Mouse (Mus musculus): ENCODE data around the gene Nat8f4. TPM values are rescaled to one million over a fixed set of nuclear protein-coding genes. Genes with fewer than 3 reads are reported as not detected.
"Not testable (repeated sequence)": the region's sequence is repeated elsewhere in the genome, so short reads cannot be mapped to it uniquely, and the experiment has no call there.

Nat8f4 gene
- total RNA-seq, 2 experiments from 2014 or later, result 0.21 to 0.31 TPM

GRCm38 (mm10) chr6:85902303-85902702 lies 2.4 kb downstream of the Nat8f4 start:
- DNase-seq (ENCODE audit: low spot score), result no peak

DNA sequence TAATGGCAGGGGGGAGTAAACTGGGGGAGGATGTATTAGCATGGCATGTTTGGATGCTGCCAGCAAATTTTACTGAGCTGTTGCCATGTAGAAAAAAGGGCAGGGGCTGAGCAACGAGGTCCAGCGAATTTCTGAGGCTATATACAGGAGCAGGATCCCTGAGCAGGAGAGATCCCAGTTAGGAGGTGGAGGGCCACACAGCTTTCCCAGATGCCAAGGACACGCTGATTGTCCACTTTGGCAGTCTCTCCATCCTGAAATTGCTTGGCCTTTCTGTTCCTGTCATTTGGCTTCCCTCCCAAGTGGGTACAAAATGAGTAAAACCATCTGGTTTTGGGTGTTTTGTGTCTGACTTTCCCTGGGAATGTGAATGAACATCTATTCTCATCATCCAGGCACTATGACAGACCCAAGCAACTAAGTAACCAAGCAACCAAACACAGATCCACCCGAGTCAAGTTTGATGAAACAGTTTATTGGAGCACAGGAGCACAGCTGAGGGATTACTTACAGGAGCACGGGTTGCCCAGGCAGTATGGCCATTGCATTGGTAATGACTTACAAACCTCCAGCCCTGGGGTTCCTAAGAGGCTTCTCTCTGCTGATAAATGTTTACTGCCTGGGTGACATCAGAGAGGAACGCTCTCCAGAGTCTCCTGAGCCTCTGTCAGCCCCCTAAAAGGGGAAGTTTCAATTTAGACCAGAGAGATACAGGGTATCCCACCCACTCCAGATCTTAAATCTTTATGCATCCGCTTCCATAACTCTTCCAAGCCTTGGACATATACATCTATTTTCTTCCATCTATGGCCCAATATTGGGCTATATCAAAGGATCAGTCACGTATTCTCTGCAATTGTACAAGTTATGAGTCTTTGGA lies 5.8 kb downstream of the Nat8f4 start:
- DNase-seq (ENCODE audit: low spot score), result not testable (repeated sequence)

DNA sequence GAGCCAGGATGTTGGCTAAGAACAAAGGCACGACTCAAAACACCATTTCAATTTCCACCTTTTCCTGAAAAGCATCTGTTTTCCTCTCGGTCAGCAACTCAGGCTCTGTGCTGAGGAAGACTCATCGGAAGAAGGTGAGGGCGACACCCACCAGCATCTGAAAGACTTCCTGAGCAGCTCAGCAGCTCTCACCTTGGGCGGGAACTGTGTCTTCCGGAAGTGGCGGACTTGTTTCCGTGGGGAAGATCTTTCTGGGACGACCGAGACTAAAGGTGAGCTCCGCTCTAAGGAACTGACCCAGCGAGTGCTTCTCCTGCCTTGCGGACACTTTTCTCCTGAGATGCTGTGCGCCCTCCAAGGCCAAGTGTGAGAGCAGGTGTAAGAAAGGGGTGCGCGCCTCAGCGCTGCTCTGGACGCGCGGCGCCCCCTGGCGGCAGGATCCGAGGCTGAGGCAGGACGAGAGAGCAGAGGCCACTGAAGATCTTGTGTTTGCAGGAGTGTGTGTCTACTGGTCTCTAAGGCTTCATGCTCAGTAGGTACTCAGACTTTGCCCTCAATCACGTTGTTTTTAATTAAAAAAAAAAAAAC lies 9.5 kb downstream of the Nat8f4 start:
- not testable (repeated sequence) for DNase-seq (ENCODE audit: low spot score)

GRCm38 (mm10) chr6:85888961-85889360 lies 15.7 kb downstream of the Nat8f4 start:
- DNase-seq (ENCODE audit: low spot score), result no peak

DNA sequence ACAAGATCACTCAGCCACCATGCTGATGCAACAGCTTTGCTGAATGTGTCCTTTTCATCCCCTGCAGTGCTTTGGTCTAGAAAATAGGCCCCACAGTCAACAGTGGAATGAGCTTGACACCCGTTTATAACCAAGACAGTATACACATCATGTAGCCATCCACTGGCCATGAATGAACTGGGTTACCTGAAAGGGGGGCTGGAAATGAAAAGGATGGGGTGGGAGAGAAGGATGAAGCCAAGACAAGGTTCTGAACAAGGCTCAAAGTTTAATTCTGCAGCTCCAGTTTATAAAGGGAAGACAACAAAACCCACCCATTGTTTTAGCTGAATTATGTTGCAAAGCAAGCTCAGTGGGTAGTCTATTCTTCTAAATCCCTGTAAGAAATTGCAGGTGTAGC lies 20.4 kb downstream of the Nat8f4 start:
- DNase-seq (ENCODE audit: low spot score), result no peak

DNA sequence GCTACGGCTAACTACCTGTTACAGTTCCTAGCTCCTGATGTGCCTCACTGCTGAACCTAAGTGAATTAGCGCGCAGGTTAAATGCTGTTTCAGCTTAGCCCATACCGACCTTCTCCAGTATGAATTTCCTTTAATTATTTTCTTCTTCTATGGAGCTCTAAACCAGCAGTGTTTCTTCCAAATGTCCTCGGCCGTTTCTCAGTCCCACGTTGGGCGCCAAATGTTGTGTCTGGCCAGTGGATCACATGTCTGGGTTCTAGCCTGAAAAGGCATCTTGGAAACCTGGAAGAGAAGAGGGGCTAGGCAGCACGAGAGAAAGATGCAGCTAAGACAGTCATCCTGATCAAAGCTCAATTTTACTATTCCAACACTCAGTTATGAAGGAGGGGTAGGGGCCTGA lies 21.4 kb downstream of the Nat8f4 start:
- DNase-seq (ENCODE audit: low spot score), result not testable (repeated sequence)

DNA sequence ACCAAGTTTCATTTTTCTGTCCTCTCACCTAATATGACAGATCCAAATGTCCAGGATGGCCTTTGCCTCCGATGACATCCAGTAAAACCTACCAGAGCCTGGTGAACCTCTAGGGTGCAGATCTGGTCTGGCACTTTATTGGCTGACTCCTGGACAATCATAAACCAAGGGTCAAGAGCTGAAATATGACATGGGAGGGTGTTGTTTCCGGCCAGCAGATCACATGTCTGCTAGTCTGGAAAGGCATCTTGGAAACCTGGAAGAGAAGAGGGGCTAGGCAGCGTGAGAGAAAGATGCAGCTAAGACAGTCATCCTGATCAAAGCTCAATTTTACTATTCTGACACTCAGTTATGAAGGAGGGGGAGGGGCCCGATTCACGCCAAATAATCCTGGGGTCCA lies 35.7 kb downstream of the Nat8f4 start, which contains the start of gene Nat8f2:
Gene Nat8f2 (minus strand): TSS at position 153 of the 400 bp plus-strand sequence.
- DNase-seq (ENCODE audit: low spot score), result not testable (repeated sequence)

DNA sequence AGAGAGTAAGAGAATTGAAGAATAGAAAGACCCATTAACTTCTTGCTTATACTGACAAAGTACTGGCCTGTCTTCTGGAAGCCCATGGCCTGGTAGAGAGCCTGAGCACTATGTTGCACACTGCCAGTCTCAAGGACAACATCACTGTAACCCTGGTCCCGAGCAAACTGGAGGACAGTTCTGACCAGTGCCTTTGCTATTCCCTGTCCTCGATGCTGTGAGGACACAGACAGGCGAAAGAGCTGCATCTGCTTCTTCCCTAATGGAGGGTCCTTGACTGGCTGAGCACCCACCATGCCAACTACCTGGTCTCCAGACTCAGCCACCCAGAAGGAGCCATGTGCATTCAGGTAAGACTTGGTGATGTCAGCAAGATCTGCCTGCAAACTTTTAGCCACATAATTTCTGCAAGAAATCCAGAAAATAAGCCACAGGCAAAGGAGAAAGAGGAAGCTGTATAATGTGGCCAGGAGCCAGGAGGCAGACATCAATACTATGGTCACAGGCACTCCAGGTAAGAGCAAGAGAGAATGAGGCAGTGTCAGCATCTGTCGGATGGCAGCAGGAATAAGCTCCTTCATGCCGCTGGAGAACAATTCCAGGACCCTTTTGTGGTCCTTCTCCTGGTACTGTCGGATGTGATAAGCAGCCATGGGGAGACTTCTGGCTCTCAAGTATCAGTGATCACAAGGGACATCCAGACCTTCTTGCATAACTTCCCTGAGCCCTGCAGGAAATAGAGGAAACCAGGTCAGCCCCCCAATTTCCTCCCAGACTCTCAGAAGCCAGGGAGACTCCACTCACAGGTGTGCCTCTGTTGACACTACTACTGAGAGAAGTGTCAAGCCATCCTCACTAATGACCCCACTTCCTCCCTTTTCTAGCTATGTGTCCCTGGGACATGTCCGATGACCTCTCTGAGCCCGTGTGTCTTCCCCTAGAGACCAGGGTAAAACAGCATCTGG lies 36.7 kb downstream of the Nat8f4 start:
- DNase-seq (ENCODE audit: low spot score), result no peak

DNA sequence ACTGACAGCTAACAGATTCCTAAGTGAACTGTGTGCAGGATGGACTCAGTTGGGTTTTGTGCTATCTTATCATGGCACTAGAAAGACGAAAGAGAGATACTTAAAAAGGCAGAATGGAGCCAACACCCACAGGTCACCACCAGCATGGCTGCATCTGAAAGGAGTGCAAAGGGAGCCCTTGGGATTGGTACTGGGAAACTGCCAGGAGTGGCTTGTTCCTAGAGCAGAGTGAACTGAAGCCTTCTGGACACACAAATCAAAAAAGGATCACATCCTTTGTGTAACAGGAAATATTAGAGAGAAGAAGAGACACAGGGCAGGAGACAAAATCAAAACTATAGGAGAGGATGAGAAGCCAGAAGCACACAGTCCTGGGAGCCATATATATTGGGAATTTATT lies 37.7 kb downstream of the Nat8f4 start:
- DNase-seq (ENCODE audit: low spot score), result not testable (repeated sequence)

DNA sequence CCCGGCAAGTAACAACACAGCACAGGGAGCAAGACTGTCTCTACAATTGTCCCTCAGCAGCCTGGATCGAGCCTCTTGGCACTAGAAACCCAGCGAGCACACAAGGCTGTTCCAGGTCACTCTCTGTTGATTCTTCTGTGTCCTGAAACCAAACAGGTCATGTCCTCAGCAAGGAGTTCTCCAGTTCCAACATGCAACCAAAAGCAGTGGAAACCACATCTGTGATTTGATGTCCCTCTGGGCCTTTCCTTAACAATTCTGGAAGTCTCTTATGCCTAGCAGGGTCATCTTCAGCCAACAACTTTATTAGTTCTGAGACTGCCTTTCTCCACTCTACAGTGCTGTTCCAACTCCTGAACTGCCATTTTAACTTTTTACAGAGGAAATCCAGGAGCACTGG lies 38.5 kb downstream of the Nat8f4 start:
- peak; percentile 20 for DNase-seq (ENCODE audit: low spot score)

DNA sequence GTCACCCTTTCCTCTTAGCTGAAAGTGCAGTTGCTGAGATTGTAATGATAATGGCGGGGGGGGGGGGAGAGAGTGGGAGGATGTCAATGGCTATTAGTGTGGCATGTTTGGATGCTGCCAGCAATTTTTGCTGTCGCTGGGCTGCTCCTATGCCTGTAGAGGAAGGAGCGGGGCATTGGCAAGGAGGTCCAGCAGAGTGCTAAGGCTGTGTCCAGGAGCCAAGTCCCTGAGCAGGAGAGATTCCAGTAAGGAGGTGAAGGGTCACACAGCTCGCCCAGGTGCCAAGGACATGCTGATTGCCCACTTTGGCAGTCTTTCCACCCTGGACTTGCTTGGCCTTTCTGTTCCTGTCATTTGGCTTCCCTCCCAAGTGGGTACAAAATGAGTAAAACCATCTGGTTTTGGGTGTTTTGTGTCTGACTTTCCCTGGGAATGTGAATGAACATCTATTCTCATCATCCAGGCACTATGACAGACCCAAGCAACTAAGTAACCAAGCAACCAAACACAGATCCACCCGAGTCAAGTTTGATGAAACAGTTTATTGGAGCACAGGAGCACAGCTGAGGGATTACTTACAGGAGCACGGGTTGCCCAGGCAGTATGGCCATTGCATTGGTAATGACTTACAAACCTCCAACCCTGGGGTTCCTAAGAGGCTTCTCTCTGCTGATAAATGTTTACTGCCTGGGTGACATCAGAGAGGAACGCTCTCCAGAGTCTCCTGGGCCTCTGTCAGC lies 39.6 kb downstream of the Nat8f4 start:
- peak; percentile 5 for DNase-seq (ENCODE audit: low spot score)

DNA sequence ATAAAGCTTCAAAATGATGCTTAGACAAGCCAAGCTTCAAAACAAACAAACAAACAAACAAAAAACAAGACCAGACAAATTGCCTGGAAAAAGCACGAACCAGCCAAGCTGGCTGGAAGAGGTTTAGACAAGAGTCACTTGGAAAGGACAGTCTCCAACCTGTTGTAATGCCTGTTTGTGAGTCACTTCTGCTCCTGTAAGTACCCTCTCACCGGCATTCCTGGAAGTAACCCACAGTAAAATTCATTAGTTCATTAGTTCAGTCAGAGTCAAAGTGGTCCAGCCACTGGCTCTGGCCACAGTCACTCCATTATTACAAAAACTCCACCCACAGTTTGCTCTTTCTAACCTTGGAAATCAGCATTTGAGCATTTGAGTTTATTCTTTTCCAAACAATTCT lies 40.8 kb downstream of the Nat8f4 start:
- no peak for DNase-seq (ENCODE audit: low spot score)

- no peak for DNase-seq (ENCODE audit: low spot score)
These were observed 41.5 kb downstream of the Nat8f4 start for GRCm38 (mm10) chr6:85863136-85863535.

- DNase-seq (ENCODE audit: low spot score), result no peak
These were observed 42.1 kb downstream of the Nat8f4 start for GRCm38 (mm10) chr6:85862565-85862964.

DNA sequence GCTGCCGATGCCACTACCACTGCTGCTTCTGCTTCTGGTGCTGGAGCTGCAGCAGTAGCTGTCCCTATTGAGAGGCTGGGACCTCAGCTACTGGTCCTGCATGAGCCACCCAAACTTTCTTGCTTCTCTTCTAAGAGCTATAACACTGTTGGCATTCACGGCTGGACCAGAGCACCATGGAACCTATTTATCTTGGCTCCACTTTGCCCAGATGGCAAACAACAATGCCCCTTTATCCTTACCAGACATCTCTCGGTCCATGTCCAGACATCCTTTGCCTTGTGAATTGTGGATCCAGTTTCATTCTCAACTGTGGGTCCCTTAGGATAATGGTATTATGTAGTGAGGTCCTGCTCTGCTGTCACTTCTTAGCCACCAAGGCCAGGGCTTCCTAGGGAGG lies 43.4 kb downstream of the Nat8f4 start:
- no peak for DNase-seq (ENCODE audit: low spot score)

DNA sequence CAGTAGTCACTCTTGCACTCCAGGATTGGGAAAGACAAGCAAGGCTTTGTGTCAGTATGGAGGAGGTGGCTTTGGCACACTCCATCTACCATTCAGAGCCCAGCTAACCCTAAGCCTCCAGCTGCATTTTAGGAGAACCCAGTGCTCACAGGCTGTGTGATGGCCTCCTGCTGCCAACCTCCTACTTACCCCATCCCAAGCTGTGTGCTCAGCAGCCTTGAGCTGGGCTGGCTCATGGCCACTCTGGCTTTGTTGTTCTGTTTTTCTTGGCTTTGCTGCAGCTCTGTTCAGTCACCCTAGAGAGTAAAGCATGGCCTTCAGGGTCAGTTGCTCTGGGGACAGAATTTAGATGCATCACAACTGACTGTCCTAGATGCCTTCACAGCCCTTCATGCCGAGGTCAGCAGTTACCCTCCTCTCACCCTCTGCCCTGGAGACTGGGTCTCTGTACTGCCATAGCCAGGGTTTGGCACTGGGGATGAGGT lies 48.4 kb downstream of the Nat8f4 start:
- DNase-seq (ENCODE audit: low spot score), result peak; percentile 44

- DNase-seq (ENCODE audit: low spot score), result no peak
These were observed 51.2 kb downstream of the Nat8f4 start for GRCm38 (mm10) chr6:85853481-85853880.

DNA sequence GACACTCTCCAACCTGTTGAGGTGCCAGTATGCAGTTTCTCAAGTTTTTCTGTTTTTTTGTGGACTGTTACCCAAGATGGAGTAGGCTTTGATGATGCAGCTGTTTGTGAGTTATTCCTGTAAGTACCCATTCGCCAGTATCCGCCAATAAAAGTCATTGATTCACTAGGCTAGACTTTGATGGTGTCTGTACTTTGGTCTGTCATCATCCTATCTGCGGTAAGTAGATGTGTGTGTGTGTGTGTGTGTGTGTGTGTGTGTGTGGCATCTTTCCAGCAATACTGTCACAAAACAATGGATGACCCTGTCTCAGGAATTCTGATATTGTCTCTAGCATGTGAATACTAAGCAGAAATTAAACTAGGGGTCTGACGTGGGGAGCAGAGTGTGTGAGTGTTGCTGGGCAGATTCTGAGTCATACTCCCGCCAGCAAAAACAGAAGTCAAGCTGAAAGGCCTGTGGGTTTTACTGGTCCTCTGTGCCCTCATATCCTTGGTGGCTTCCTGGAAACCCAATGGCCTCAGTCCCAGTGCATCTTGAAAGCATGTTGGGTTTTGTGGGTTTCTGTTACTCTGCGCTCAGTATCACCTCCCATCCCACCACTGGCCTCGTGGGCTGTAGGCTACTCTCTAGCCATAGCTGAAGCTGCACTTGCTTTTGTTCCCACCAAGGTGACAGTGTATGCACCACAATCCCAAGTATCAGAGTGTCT lies 53.5 kb downstream of the Nat8f4 start:
- no peak for DNase-seq (ENCODE audit: low spot score)

DNA sequence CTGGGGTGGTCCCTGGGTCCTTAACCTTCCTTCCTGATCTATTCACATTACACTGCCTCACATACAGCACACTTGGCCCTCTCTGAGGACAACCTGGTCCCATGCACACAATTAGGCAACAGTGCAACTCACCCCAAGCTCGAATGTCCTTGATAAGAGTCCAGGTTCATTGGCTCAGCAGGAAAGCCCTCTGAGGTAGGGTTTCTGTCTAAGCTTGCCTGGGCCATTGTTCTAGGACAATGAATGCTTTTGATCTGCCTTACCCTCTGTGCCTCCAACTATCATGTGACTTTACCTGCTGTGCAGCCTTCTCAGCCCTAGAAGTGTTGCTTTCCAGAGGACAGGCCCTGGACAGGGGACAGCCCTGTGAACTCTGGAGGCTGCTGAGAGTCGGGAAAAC lies 55.4 kb downstream of the Nat8f4 start:
- no peak for DNase-seq (ENCODE audit: low spot score)

Data from gastrocnemius, adult 18-20 months (tissue).